Mouse (Mus musculus) macrophage (primary cell): ENCODE results near the gene Mertk. TPM values are rescaled to one million over a fixed set of nuclear protein-coding genes. Genes with fewer than 3 reads are reported as not detected.

Experiments
- H3K27ac ChIP-seq: fragments of 350-480 bp; formaldehyde crosslinking; 2 replicates; pipeline ENCODE4 v1.9.0; 2021
- H3K36me3 ChIP-seq: fragments of 350-480 bp; formaldehyde crosslinking; 2 replicates; pipeline ENCODE4 v1.9.0; 2021; ENCODE audit errors: inconsistent target
- H3K4me3 ChIP-seq: fragments of 350-480 bp; formaldehyde crosslinking; 2 replicates; pipeline ENCODE4 v1.9.0; 2021; ENCODE audit errors: inconsistent target
- H3K79me2 ChIP-seq: fragments of 350-480 bp; formaldehyde crosslinking; 2 replicates; pipeline ENCODE4 v1.9.0; 2021; ENCODE audit errors: inconsistent target
- WGBS: methylation state at CpG from one replicate; pipeline ENCODE4 v1.1.7; 2026; ENCODE audit warnings: inconsistent platforms; ENCODE audit not compliant: missing documents; 5-methylcytosine and 5-hydroxymethylcytosine counted together
- polyA plus RNA-seq: library from polyadenylated mRNA; stranded (reverse); fragments of 250-400 nt; gene quantifications from 3 replicates; pipeline ENCODE4 v1.2.4, GENCODE M21; 2018; ENCODE audit warnings: inconsistent platforms

Mertk gene
- polyA plus RNA-seq, 1 experiment from 2014 or later: 164 TPM

GRCm38 (mm10) chr2:128796463-128796862, 97.7 kb downstream of the Mertk start:
- Histone ChIP-seq H3K79me2 (no peaks in the 10 kb centered on the region), H3K4me3 (no peak overlapping the region), H3K36me3 (peaks cover 76% of the 10 kb centered on the region), H3K27ac (peak overlapping the region; percentile 94)
- 1% methylated on average over 6 of the region's 6 CpGs for WGBS

- 79% methylated on average over 4 of the region's 4 CpGs for WGBS
- H3K36me3 ChIP-seq: peaks cover 42% of the 10 kb centered on the region
- H3K27ac ChIP-seq: peak overlapping the region; percentile 46
- no peaks in the 10 kb centered on the region for H3K79me2 ChIP-seq
- no peak overlapping the region for H3K4me3 ChIP-seq
Measured at GRCm38 (mm10) chr2:128803441-128803840, 104.7 kb downstream of the Mertk start.

GRCm38 (mm10) chr2:128805341-128805740, 106.6 kb downstream of the Mertk start:
- 75% methylated on average over 3 of the region's 4 CpGs for WGBS
- H3K27ac ChIP-seq: peak overlapping the region; percentile 40
- no peaks in the 10 kb centered on the region for H3K79me2 ChIP-seq
- no peak overlapping the region for H3K4me3 ChIP-seq
- peaks cover 23% of the 10 kb centered on the region for H3K36me3 ChIP-seq

GRCm38 (mm10) chr2:128806561-128806960, 107.8 kb downstream of the Mertk start:
- Histone ChIP-seq H3K4me3 (no peak overlapping the region), H3K27ac (peak overlapping the region; percentile 96), H3K79me2 (no peaks in the 10 kb centered on the region), H3K36me3 (peaks cover 10% of the 10 kb centered on the region)
- WGBS: 3% methylated on average over 8 of the region's 8 CpGs

GRCm38 (mm10) chr2:128812761-128813160, 114.0 kb downstream of the Mertk start:
- Histone ChIP-seq H3K79me2 (no peaks in the 10 kb centered on the region), H3K36me3 (no peaks in the 10 kb centered on the region), H3K27ac (no peak overlapping the region), H3K4me3 (no peak overlapping the region)
- 79% methylated on average over 2 of the region's 2 CpGs for WGBS

DNA sequence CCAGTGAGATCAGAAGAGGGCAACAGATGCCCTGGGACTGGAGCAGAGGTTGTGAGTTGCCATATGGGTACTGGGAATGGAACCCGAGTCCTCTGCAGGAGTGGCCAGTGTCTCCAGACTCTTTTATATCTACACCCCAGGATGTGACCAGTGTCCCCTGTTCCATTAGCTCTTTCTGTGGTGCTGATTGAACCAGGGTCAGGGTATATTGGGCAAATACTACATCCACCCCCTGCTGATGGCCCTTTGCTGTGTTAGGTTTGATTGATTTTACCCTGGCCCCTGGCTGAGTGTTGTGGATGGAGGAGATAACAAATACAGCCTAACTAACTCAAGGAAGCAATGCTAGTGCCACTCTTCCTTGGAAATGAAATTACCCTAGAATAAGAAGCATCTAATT, 117.6 kb downstream of the Mertk start:
- WGBS: 89% methylated on average over 1 of the region's 1 CpGs
- Histone ChIP-seq H3K36me3 (no peaks in the 10 kb centered on the region), H3K79me2 (peaks cover 23% of the 10 kb centered on the region), H3K27ac (no peak overlapping the region), H3K4me3 (no peak overlapping the region)

- Histone ChIP-seq H3K27ac (peak overlapping the region; percentile 84), H3K79me2 (peaks cover 29% of the 10 kb centered on the region), H3K4me3 (peak overlapping the region; percentile 35), H3K36me3 (no peaks in the 10 kb centered on the region)
- WGBS: 48% methylated on average over 6 of the region's 6 CpGs
Measured at GRCm38 (mm10) chr2:128816916-128817315, 118.2 kb downstream of the Mertk start.

DNA sequence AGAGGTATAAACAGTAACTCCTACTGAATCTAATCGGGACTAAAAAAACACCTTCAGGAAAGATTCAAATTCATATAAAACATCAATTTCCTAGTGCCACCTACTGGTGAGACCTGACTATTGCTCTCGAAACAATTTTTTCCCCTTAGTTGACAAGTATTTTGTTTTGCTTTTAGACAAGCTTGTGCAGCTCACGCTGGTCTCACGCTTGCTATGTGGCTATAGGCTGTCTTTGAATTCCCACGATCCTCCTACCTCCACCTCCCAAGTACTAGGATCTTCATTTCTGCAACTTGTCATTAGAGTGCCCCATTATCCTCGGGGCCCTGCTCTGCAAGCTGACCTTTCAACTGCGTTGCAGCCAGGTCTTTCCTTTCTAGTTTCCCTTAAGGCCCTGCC, 118.6 kb downstream of the Mertk start:
- Histone ChIP-seq H3K36me3 (no peaks in the 10 kb centered on the region), H3K79me2 (peaks cover 34% of the 10 kb centered on the region), H3K4me3 (peak overlapping the region; percentile 35), H3K27ac (peak overlapping the region; percentile 84)
- WGBS: 0% methylated on average over 7 of the region's 7 CpGs

DNA sequence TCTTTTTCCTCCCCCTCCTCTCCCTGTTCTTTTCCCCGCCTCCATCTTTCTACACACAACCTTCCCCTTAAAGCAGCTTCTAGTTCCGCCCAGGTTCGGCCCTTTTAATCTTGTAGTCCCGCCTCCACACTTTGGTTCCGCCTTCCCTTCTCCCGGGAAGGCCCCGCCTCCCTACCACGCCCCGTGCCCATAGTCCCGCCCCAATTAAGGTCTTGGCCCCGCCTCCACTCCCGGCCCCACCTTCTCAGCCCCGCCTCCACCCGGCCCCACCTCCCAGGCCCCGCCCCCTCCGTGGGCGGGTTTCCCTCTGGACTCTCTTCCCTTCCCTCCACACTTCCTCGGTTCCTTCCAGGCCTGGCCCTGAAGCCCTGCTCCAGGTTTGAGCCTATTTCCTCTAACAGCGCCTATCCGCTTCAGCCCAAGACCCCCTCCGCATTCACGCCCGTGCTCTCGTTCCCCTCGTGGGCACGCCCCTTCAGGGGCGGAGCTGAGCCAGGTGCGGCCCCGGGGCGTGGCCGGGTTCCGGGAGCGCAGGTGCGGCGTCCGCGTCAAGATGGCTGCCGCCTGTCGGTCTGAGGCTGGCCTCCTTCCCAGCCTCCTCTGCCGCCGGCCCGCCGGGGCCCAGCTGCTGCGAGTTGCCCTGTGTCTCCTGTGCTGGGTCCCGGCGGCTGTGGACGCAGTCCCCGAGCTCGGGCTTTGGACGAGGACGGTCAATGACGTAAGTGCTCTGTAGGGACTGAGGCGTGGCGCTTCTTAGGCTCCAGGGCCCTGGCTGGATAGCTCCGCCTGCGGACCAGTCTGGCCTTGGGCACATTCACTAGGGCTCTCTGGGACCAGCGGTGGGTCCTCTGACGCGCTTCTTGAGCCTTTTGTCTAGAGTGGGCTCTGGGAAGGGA, 119.3 kb downstream of the Mertk start, which contains the start of gene Tmem87b:
Tmem87b (plus strand) TSS at position 333 of the 896 bp plus-strand sequence.
- under 1% methylated on average over 51 of the region's 59 CpGs for WGBS
- H3K4me3 ChIP-seq: peak within 1 kb of the TSS; percentile 88
- H3K27ac ChIP-seq: peak within 1 kb of the TSS; percentile 99
- 0 out of 2 replicates have a peak, but pooled peaks cover under 1% of the 10 kb centered on the region for H3K36me3 ChIP-seq
- peaks cover 40% of the 10 kb centered on the region for H3K79me2 ChIP-seq

DNA sequence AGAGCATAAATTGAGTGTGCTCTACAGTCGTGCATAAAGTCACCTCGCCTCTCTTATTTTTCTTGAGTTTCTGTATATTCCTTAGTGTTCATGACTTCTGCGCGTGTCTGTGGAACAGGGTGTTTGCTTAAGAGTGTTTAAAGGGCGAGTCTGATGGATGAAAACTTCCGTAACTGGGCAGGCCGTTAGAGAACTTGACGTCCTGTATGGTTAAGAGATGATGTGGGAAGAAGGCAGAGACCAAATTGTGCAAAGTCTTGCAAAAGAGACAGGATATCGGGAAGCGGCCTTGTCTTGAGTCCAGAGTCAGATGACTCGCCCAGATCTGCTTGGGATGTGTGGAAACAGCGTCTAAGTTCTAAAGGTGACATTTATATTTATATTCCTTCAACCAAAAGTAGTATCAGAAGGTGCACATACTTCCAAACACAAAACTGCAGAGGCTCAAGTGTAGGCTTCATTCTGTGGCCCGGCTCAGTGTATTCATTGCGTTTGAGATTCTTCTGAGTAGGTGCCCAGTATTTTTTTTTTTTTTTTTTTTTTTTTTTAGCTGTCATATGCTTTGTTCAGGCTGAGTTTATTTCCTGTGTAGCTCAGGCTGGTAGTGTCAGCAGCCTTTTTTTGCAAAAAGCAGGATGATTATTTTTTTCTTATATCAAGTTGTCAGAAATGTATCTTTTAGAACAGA, 120.3 kb downstream of the Mertk start:
- 11% methylated on average over 13 of the region's 14 CpGs for WGBS
- Histone ChIP-seq H3K36me3 (peaks cover 11% of the 10 kb centered on the region; the same call in 1 of the 2 replicates), H3K4me3 (peak overlapping the region; percentile 88), H3K27ac (peak overlapping the region; percentile 99), H3K79me2 (peaks cover 51% of the 10 kb centered on the region)

- Histone ChIP-seq H3K36me3 (peaks cover 16% of the 10 kb centered on the region; the same call in 1 of the 2 replicates), H3K4me3 (peak overlapping the region; percentile 88; the same call in 1 of the 2 replicates), H3K79me2 (peaks cover 66% of the 10 kb centered on the region), H3K27ac (peak overlapping the region; percentile 99)
- WGBS: 76% methylated on average over 2 of the region's 2 CpGs
Measured at GRCm38 (mm10) chr2:128820631-128821030, 121.9 kb downstream of the Mertk start.

- Histone ChIP-seq H3K36me3 (peaks cover 31% of the 10 kb centered on the region; the same call in 1 of the 2 replicates), H3K27ac (no peak overlapping the region), H3K4me3 (no peak overlapping the region), H3K79me2 (peaks cover 90% of the 10 kb centered on the region)
- WGBS: 94% methylated on average over 4 of the region's 5 CpGs
Measured at GRCm38 (mm10) chr2:128823893-128824292, 125.1 kb downstream of the Mertk start.

- no peak overlapping the region for H3K4me3 ChIP-seq
- H3K79me2 ChIP-seq: peaks cover 84% of the 10 kb centered on the region
- H3K27ac ChIP-seq: 0 out of 2 replicates have a peak overlapping the region, but pooled peaks have one; percentile 17
- peaks cover 64% of the 10 kb centered on the region; the same call in 1 of the 2 replicates for H3K36me3 ChIP-seq
- WGBS: 100% methylated on average over 1 of the region's 1 CpGs
Measured at GRCm38 (mm10) chr2:128827787-128828186, 129.0 kb downstream of the Mertk start.

- Histone ChIP-seq H3K79me2 (peaks cover 59% of the 10 kb centered on the region; the same call in 1 of the 2 replicates), H3K4me3 (no peak overlapping the region), H3K36me3 (peaks cover 79% of the 10 kb centered on the region), H3K27ac (peak overlapping the region; percentile 42)
- 96% methylated on average over 3 of the region's 3 CpGs for WGBS
Measured at GRCm38 (mm10) chr2:128832611-128833010, 133.9 kb downstream of the Mertk start.
